Mouse (Mus musculus) brain, embryonic 14.5 days (tissue): ENCODE measurements around the gene Prkar1a.

ENCODE experiments used
- CTCF ChIP-seq: fragments of 200-500 bp; IDR thresholded peaks from 2 replicates; pipeline ENCODE4 v1.5.1; 2012; ENCODE audit warnings: inconsistent platforms, mild to moderate bottlenecking, moderate library complexity, borderline replicate concordance; ENCODE audit not compliant: insufficient read depth, insufficient read length; ENCODE audit errors: extremely low read depth
- POLR2A ChIP-seq: fragments of 200-500 bp; IDR thresholded peaks from 2 replicates; pipeline ENCODE4 v1.6.1; 2012; ENCODE audit warnings: mild to moderate bottlenecking, inconsistent platforms, borderline replicate concordance; ENCODE audit not compliant: poor library complexity, insufficient read depth, insufficient read length, severe bottlenecking; ENCODE audit errors: extremely low read depth

- no peak for TF ChIP-seq CTCF
- no peak for TF ChIP-seq POLR2A
Measured at GRCm38 (mm10) chr11:109675208-109675607, 26.0 kb downstream of the Prkar1a start.
